Mouse (Mus musculus) midbrain, embryonic 15.5 days (tissue): ENCODE data around the gene Vav3. TPM values are rescaled to one million over a fixed set of nuclear protein-coding genes. Genes with fewer than 3 reads are reported as not detected.
A peak's percentile ranks its signal among the peaks of the same experiment; 100 is the strongest.

Source experiments
- ATAC-seq: fragments of 200-750 bp; cut with Nextera tagmentation; replicated peaks from 2 replicates; pipeline ENCODE4 v1.8.0; 2017; ENCODE audit warnings: moderate TSS enrichment
- H3K27ac ChIP-seq: fragments of 300-500 bp; sonication (generic); 2 replicates; pipeline ENCODE4 v1.5.1; 2015; ENCODE audit warnings: mild to moderate bottlenecking, inconsistent platforms
- H3K27me3 ChIP-seq: fragments of 300-500 bp; sonication (generic); replicated peaks from 2 replicates; pipeline ENCODE4 v1.6.1; 2015; ENCODE audit warnings: inconsistent platforms
- H3K36me3 ChIP-seq: fragments of 300-500 bp; sonication (generic); replicated peaks from 2 replicates; pipeline ENCODE4 v1.6.1; 2015; ENCODE audit warnings: inconsistent platforms
- H3K4me1 ChIP-seq: fragments of 300-500 bp; sonication (generic); 2 replicates; pipeline ENCODE4 v1.6.1; 2015; ENCODE audit warnings: inconsistent platforms
- H3K4me2 ChIP-seq: fragments of 300-500 bp; sonication (generic); 2 replicates; pipeline ENCODE4 v1.6.1; 2015; ENCODE audit warnings: inconsistent platforms, mild to moderate bottlenecking, moderate library complexity
- H3K4me3 ChIP-seq: fragments of 300-500 bp; sonication (generic); 2 replicates; pipeline ENCODE4 v1.5.1; 2015; ENCODE audit warnings: mild to moderate bottlenecking, inconsistent platforms
- H3K9ac ChIP-seq: fragments of 300-500 bp; sonication (generic); 2 replicates; pipeline ENCODE4 v1.6.1; 2015; ENCODE audit warnings: mild to moderate bottlenecking, inconsistent platforms
- H3K9me3 ChIP-seq: fragments of 300-500 bp; sonication (generic); 2 replicates; pipeline ENCODE4 v1.6.1; 2016; ENCODE audit warnings: inconsistent platforms
- WGBS: fragments of 180-500 bp; shearing (Covaris S2); methylation state at CpG from one replicate; pipeline ENCODE4 v1.1.7; 2015; ENCODE audit warnings: mixed read lengths; 5-methylcytosine and 5-hydroxymethylcytosine counted together
- polyA plus RNA-seq: library from polyadenylated mRNA; unstranded; fragments of >200 nt; fragmentation: Nextera tagmentation; extraction: Ambion mirVana; gene quantifications from 2 replicates; pipeline ENCODE4 v1.2.1, GENCODE M21; 2015

Gene Vav3
- polyA plus RNA-seq, 1 experiment from 2014 or later, result 24.3 TPM

DNA sequence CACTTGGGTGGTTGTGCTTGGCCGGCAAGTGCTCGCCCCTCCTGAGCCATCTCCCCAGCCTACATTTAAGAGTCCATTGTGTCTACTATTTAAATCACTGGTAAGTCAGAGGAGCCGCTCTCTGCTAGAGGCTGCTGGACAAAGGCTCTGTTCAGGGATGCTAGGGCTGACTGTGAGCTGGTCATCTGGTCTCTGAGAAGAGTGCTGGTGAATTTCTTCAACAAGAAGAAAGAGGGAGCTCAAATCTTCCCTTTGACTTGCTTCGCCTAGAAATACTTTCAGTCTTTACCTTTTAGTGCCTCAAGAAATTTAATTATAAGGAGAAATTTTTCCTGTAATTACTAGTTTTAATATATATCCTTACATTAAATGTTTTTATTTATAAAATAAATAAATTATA, 188.2 kb downstream of the Vav3 start:
- H3K27ac ChIP-seq, result 0 out of 2 replicates have a peak overlapping the region, but pooled peaks have one; percentile 29
- ATAC-seq, result peak; percentile 49
- H3K4me2 ChIP-seq, result no peak overlapping the region

DNA sequence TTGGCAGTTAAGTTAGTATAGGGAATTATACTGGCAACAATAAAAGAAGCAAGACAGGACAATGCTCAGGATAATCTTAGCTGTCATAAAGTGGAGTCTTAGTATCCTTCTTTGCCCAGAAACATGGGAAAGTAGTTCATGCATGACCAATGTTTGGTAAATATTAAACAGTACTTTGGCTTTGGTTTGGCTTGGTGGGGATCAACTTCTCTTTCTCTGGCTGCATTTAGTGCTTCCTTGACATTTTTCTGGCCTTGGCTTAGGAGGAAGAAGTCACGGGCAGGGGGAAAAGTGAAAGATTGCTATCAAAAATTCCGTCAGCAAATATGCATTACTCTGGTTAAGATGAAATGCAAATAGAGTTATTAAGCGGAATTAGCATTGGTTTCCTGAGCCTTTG, 197.2 kb downstream of the Vav3 start:
- Histone ChIP-seq H3K4me1 (no peaks in the 10 kb centered on the region), H3K27ac (no peak overlapping the region), H3K9ac (no peak overlapping the region), H3K4me2 (no peak overlapping the region), H3K9me3 (no peaks in the 10 kb centered on the region), H3K36me3 (no peaks in the 10 kb centered on the region), H3K4me3 (no peak overlapping the region), H3K27me3 (no peaks in the 10 kb centered on the region)
- no peak for ATAC-seq
- 65% methylated on average over 3 of the region's 3 CpGs for WGBS

More for the DNA sequence above, 188.2 kb downstream of the Vav3 start:
- no peaks in the 10 kb centered on the region for H3K36me3 ChIP-seq
- H3K9ac ChIP-seq, result no peak overlapping the region
- no peaks in the 10 kb centered on the region for H3K27me3 ChIP-seq
- 0 out of 2 replicates have a peak, but pooled peaks cover 3% of the 10 kb centered on the region for H3K4me1 ChIP-seq
- H3K4me3 ChIP-seq, result no peak overlapping the region
- 53% methylated on average over 4 of the region's 4 CpGs for WGBS
- no peaks in the 10 kb centered on the region for H3K9me3 ChIP-seq

DNA sequence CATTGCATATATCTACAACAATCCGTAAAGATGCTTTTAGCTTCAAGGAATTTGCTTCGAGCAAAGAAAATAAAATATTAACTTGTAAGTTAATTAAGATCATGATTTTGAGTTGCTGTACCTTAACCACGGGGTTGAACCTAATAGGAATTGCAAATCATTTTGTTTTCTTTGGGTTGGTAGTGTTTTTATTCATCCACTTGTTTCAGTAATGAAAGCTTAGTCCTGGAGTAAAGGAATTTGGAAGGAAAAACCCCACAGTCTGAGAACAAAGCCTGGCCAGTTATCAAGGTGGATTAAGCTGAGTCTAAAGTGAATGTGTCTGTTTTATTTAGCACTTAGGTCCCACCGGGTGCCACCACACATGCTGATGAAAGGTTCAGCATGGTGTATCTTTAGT, 199.6 kb downstream of the Vav3 start:
- H3K36me3 ChIP-seq, result no peaks in the 10 kb centered on the region
- no peak overlapping the region for H3K4me2 ChIP-seq
- no peak for ATAC-seq
- H3K27me3 ChIP-seq, result no peaks in the 10 kb centered on the region
- WGBS, result 42% methylated on average over 4 of the region's 4 CpGs
- no peaks in the 10 kb centered on the region for H3K9me3 ChIP-seq
- no peak overlapping the region for H3K27ac ChIP-seq
- no peak overlapping the region for H3K4me3 ChIP-seq
- no peaks in the 10 kb centered on the region for H3K4me1 ChIP-seq
- no peak overlapping the region for H3K9ac ChIP-seq

DNA sequence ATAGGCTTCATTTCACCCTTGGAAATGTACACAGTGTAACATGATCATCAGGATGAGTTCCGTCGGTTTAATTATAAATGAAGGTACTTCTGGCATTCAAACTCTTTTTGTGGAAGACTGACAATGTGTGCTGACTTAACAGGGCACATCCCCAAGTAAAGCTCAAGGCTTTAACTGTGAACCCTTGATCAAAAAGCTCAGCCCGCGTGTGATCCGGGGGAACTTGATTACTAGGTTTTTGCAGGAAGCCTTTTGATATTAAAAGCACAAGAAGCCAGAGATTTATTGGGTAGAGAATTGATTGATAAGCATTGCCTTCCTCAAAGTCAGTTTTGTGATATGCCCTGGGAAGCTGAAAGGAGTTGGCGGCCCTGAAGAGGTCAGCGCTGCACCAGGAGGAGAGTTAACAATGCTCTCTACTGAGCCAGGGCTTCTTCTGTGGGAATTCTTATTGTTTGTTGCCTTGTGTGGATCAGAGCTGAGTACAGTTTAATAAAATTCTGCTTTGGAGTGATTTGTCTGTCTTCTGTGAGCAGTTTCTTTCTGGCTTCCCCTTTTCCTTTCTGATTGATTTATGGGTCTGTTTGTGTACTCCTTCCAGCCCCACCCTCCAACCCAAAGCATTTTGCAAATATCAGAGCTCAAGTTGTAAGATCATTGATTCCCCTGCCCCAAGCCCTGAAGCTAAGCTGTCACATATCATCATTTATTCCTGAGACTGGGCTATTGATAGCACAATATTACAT, 204.2 kb downstream of the Vav3 start:
- Histone ChIP-seq H3K9ac (no peak overlapping the region), H3K4me1 (no peaks in the 10 kb centered on the region), H3K27me3 (no peaks in the 10 kb centered on the region), H3K9me3 (no peaks in the 10 kb centered on the region), H3K4me3 (no peak overlapping the region), H3K4me2 (no peak overlapping the region), H3K36me3 (no peaks in the 10 kb centered on the region), H3K27ac (no peak overlapping the region)
- WGBS, result 36% methylated on average over 7 of the region's 7 CpGs
- peak; percentile 69; the same call in 1 of the 2 replicates for ATAC-seq

DNA sequence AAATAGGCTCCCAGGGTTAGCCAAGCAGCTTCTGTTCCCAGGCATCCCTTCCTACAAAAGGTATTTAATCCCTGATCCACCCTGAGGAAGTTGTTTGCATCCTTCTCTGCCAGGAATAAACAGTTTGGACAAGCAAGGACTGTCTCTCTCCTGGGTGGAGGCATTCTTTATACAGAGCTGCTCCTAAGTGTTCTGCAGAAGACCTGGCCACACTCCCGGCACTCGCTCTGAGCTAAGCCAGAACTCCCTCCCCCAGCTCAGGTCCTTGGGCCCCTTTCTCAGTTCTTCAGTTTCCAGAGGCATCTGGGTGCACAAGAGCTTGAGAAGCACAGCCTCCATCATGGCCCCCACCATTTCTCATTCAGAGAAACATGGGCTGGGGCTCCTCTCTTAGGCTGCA, 216.9 kb downstream of the Vav3 start:
- Histone ChIP-seq H3K27me3 (no peaks in the 10 kb centered on the region), H3K4me1 (peaks cover 4% of the 10 kb centered on the region; the same call in 1 of the 2 replicates), H3K9ac (no peak overlapping the region), H3K4me2 (no peak overlapping the region), H3K9me3 (no peaks in the 10 kb centered on the region), H3K4me3 (no peak overlapping the region), H3K27ac (no peak overlapping the region), H3K36me3 (no peaks in the 10 kb centered on the region)
- 0 out of 2 replicates have a peak, but pooled peaks have one; percentile 6 for ATAC-seq
- WGBS, result 58% methylated on average over 2 of the region's 2 CpGs

DNA sequence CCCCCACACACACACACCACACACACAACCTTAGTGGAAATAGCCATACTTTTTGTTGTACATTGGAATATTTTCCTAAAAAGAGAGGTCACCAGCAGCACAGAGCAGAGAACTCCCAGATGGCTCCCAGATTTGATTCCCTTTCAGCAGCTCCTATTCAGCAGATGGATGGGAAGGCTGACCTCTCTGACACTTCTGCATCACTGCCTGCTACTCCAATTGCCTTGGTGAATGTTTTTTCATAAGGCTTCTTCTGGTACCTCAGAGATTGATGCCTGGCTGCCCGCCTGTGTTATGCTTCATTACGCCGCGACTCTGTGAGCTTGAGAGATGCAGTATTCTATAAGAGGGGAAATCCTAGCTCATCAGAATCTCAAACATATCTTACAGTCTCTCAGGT, 220.8 kb downstream of the Vav3 start:
- Histone ChIP-seq H3K27ac (no peak overlapping the region), H3K9me3 (no peaks in the 10 kb centered on the region), H3K27me3 (no peaks in the 10 kb centered on the region), H3K36me3 (no peaks in the 10 kb centered on the region), H3K4me1 (peaks cover 4% of the 10 kb centered on the region; the same call in 1 of the 2 replicates), H3K4me3 (no peak overlapping the region), H3K4me2 (no peak overlapping the region), H3K9ac (no peak overlapping the region)
- WGBS, result 48% methylated on average over 4 of the region's 4 CpGs
- 0 out of 2 replicates have a peak, but pooled peaks have one; percentile 37 for ATAC-seq

DNA sequence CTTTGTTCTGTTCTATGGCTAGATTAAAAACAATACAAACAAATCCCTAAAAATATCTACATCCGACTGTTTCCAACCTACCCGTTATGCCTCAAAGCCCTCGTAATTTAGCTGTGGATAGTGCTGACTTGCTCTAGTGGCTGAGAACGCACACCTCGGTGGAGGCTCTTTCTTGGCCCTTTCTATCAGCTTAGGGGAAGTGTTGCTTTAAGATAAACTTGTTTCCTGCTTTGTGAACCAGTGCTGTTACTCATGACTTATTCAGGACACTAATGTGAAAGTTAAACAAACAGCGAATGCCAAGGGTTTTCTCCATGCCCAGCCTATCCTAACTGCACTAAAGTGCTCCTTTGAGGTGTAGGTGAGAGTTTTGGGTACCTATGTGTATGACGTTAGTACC, 221.3 kb downstream of the Vav3 start:
- Histone ChIP-seq H3K9ac (no peak overlapping the region), H3K4me3 (no peak overlapping the region), H3K4me1 (peaks cover 4% of the 10 kb centered on the region; the same call in 1 of the 2 replicates), H3K36me3 (no peaks in the 10 kb centered on the region), H3K27me3 (no peaks in the 10 kb centered on the region), H3K4me2 (no peak overlapping the region), H3K27ac (no peak overlapping the region), H3K9me3 (no peaks in the 10 kb centered on the region)
- 58% methylated on average over 7 of the region's 7 CpGs for WGBS
- ATAC-seq, result no peak

DNA sequence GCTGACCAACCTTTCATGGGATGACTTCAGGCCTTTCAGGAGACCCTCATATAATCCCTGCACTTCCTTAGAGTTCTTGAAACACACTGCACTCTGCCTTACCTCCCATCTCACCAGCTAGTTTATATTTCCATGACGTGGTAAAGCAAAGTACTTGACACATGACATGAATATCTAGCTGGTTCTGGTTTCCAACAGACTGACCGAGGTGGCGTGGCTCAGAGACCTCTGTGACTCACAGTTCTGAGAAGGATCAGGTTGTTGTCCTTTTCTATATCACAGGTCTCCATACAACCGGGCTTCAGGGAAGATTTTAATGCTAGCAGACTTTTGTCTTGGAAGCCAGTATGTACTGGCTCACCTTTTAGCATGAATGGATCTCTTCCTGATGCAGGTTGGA, 221.8 kb downstream of the Vav3 start:
- no peak overlapping the region for H3K27ac ChIP-seq
- 92% methylated on average over 4 of the region's 4 CpGs for WGBS
- peaks cover 4% of the 10 kb centered on the region; the same call in 1 of the 2 replicates for H3K4me1 ChIP-seq

DNA sequence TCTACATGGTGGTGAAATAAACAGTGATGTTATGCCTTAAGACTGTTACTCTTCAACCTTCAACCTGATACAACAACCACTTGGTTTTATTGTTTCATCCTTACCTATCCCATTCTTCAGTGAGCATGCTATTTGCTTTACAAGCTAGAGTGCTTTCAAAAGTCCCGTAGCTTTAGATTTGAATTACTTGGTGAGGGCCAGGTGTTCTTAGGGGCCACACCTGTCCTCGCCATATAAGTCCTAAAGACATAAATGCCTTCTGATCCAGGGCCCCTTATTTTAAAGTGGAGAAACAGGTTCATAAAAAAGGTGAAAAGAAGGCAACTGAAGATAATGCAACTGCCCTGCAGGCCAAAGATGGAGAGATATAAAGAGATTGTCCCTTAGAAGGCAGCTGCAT, 224.0 kb downstream of the Vav3 start:
- Histone ChIP-seq H3K9me3 (no peaks in the 10 kb centered on the region), H3K4me3 (no peak overlapping the region), H3K27ac (no peak overlapping the region), H3K27me3 (no peaks in the 10 kb centered on the region), H3K9ac (no peak overlapping the region), H3K36me3 (no peaks in the 10 kb centered on the region), H3K4me2 (no peak overlapping the region), H3K4me1 (peaks cover 6% of the 10 kb centered on the region; the same call in 1 of the 2 replicates)
- ATAC-seq, result no peak
- 94% methylated on average over 2 of the region's 2 CpGs for WGBS

More for the DNA sequence above, 221.8 kb downstream of the Vav3 start:
- Histone ChIP-seq H3K9me3 (no peaks in the 10 kb centered on the region), H3K4me3 (no peak overlapping the region), H3K27me3 (no peaks in the 10 kb centered on the region), H3K36me3 (no peaks in the 10 kb centered on the region), H3K9ac (no peak overlapping the region), H3K4me2 (no peak overlapping the region)
- no peak for ATAC-seq

DNA sequence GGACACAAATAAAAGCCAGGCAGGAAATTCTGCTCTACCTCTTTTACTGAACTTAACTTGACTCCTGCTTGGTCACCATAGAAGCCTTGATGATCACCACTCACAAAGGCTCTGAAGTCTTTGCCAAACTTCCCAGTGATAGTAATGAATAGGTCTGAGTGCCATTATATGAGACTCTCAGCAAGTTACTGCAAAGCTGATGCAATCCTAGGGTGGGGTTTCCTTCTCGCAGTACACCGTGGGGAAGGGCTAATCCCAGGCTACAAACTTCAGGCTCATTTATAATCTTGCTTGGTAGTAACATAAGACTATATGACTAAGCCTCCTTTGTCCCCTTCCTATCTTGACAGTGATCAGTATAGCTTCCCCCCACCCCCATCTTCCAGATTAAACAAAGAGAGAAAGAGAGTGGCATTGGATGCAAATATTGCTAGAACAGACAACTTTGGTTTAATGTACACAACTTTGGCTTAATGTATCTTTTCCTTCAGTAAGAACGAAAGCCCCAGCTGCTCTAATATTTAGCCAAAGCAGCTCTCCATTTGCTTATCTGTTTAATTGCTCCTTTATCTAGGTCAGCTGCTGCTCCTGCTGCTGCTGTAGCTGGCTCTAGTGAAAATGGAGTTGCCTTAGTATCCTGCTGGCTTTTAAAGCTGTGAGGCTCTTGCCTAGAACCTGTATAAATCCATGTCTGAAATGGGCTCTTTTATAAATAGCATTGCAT, 228.3 kb downstream of the Vav3 start:
- Histone ChIP-seq H3K4me3 (no peak overlapping the region), H3K9ac (no peak overlapping the region), H3K27ac (no peak overlapping the region), H3K4me1 (0 out of 2 replicates have a peak, but pooled peaks cover 3% of the 10 kb centered on the region), H3K27me3 (no peaks in the 10 kb centered on the region), H3K36me3 (no peaks in the 10 kb centered on the region), H3K4me2 (no peak overlapping the region), H3K9me3 (no peaks in the 10 kb centered on the region)
- WGBS, result 28% methylated on average over 3 of the region's 3 CpGs
- ATAC-seq, result no peak

DNA sequence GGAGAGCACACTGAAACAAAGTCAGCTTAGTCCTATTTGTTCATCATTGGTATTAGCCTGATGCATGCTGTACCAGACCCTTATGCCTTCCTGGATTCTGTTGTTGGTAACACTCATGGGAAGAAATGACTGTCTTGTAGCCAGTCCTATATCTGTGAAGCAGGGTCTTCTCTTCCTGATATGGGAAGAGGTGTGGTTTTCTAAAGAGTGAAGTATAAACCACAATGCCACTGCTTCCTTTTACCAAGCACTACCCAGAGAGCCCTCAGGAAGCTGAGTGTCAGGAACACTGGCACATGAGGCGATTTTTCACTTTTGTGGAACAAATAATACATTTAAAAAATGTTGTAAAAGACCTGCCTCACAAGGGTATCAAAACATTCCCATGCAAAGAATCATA, 231.0 kb downstream of the Vav3 start:
- no peaks in the 10 kb centered on the region for H3K36me3 ChIP-seq
- 89% methylated on average over 1 of the region's 1 CpGs for WGBS
- H3K4me1 ChIP-seq, result 0 out of 2 replicates have a peak, but pooled peaks cover 3% of the 10 kb centered on the region
- no peaks in the 10 kb centered on the region for H3K27me3 ChIP-seq
- no peak overlapping the region for H3K4me3 ChIP-seq
- no peak overlapping the region for H3K4me2 ChIP-seq
- ATAC-seq, result no peak
- H3K9me3 ChIP-seq, result no peaks in the 10 kb centered on the region
- H3K27ac ChIP-seq, result no peak overlapping the region
- no peak overlapping the region for H3K9ac ChIP-seq

DNA sequence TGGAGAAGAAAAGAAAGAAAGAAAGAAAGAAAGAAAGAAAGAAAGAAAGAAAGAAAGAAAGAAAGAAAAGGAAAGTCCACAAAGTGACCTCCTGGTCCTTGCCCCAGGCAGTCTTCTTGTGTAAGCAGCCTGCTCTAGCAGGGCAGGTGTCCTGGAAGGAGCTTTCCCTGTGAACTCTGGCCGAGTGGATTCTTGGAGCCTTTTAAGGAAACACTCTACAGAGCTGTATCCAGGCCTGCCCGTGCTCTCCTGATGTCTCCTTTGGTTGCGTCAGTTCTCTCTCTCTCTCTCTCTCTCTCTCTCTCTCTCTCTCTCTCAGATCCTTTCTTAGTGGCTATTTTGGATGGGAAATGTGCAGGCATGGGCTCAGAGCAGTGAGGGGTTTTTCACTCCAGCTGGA, 232.4 kb downstream of the Vav3 start:
- Histone ChIP-seq H3K27me3 (no peaks in the 10 kb centered on the region), H3K27ac (no peak overlapping the region), H3K4me2 (no peak overlapping the region), H3K9ac (no peak overlapping the region), H3K36me3 (no peaks in the 10 kb centered on the region), H3K4me3 (no peak overlapping the region), H3K9me3 (no peaks in the 10 kb centered on the region), H3K4me1 (0 out of 2 replicates have a peak, but pooled peaks cover 3% of the 10 kb centered on the region)
- WGBS, result 62% methylated on average over 3 of the region's 3 CpGs
- no peak for ATAC-seq
